Mouse (Mus musculus) forebrain, embryonic 15.5 days (tissue): ENCODE data around the gene Dcdc2a. TPM values are rescaled to one million over a fixed set of nuclear protein-coding genes. Genes with fewer than 3 reads are reported as not detected.
A peak's percentile ranks its signal among the peaks of the same experiment; 100 is the strongest.

Source experiments
- ATAC-seq: fragments of 200-750 bp; cut with Nextera tagmentation; replicated peaks from 2 replicates; pipeline ENCODE4 v1.8.0; 2017; ENCODE audit warnings: mild to moderate bottlenecking, moderate TSS enrichment, moderate library complexity
- H3K27ac ChIP-seq: fragments of 300-500 bp; sonication (generic); replicated peaks from 2 replicates; pipeline ENCODE4 v1.5.1; 2015; ENCODE audit warnings: mild to moderate bottlenecking, inconsistent platforms
- H3K27me3 ChIP-seq: fragments of 300-500 bp; sonication (generic); 2 replicates; pipeline ENCODE4 v1.6.1; 2015; ENCODE audit warnings: inconsistent platforms
- H3K36me3 ChIP-seq: fragments of 300-500 bp; sonication (generic); 2 replicates; pipeline ENCODE4 v1.6.1; 2015; ENCODE audit warnings: mild to moderate bottlenecking, inconsistent platforms
- H3K4me1 ChIP-seq: fragments of 300-500 bp; sonication (generic); 2 replicates; pipeline ENCODE4 v1.6.1; 2015; ENCODE audit warnings: inconsistent platforms
- H3K4me2 ChIP-seq: fragments of 300-500 bp; sonication (generic); replicated peaks from 2 replicates; pipeline ENCODE4 v1.6.1; 2015; ENCODE audit warnings: mild to moderate bottlenecking, inconsistent platforms
- H3K4me3 ChIP-seq: fragments of 300-500 bp; sonication (generic); 2 replicates; pipeline ENCODE4 v1.5.1; 2015; ENCODE audit warnings: mild to moderate bottlenecking, inconsistent platforms
- H3K9ac ChIP-seq: fragments of 300-500 bp; sonication (generic); replicated peaks from 2 replicates; pipeline ENCODE4 v1.6.1; 2015; ENCODE audit warnings: mild to moderate bottlenecking, inconsistent platforms
- H3K9me3 ChIP-seq: fragments of 300-500 bp; sonication (generic); 2 replicates; pipeline ENCODE4 v1.6.1; 2016; ENCODE audit warnings: inconsistent platforms
- WGBS: fragments of 180-500 bp; shearing (Covaris S2); methylation state at CpG from one replicate; pipeline ENCODE4 v1.1.7; 2015; ENCODE audit warnings: mixed read lengths; 5-methylcytosine and 5-hydroxymethylcytosine counted together
- polyA plus RNA-seq: library from polyadenylated mRNA; unstranded; fragments of >200 nt; fragmentation: Nextera tagmentation; extraction: Ambion mirVana; gene quantifications from 2 replicates; pipeline ENCODE4 v1.2.1, GENCODE M21; 2015

Dcdc2a gene
- polyA plus RNA-seq, 1 experiment from 2014 or later, result 1.8 TPM

GRCm38 (mm10) chr13:25144093-25144492, 88.3 kb downstream of the Dcdc2a start:
- H3K27me3 ChIP-seq, result no peaks in the 10 kb centered on the region
- no peak overlapping the region for H3K9ac ChIP-seq
- no peaks in the 10 kb centered on the region for H3K9me3 ChIP-seq
- H3K4me2 ChIP-seq, result no peak overlapping the region
- ATAC-seq, result no peak
- WGBS, result 75% methylated on average over 2 of the region's 2 CpGs
- no peak overlapping the region for H3K4me3 ChIP-seq
- no peak overlapping the region for H3K27ac ChIP-seq
- H3K4me1 ChIP-seq, result no peaks in the 10 kb centered on the region
- H3K36me3 ChIP-seq, result no peaks in the 10 kb centered on the region

GRCm38 (mm10) chr13:25146232-25146631, 90.4 kb downstream of the Dcdc2a start:
- Histone ChIP-seq H3K9me3 (no peaks in the 10 kb centered on the region), H3K9ac (no peak overlapping the region), H3K27ac (no peak overlapping the region), H3K4me2 (no peak overlapping the region), H3K4me3 (no peak overlapping the region), H3K27me3 (no peaks in the 10 kb centered on the region), H3K36me3 (no peaks in the 10 kb centered on the region), H3K4me1 (peaks cover 10% of the 10 kb centered on the region)
- no peak for ATAC-seq
- 70% methylated on average over 2 of the region's 2 CpGs for WGBS

GRCm38 (mm10) chr13:25150154-25150781, 94.5 kb downstream of the Dcdc2a start:
- Histone ChIP-seq H3K4me2 (0 out of 2 replicates have a peak overlapping the region, but pooled peaks have one; percentile 23), H3K9me3 (no peaks in the 10 kb centered on the region), H3K4me3 (no peak overlapping the region), H3K36me3 (no peaks in the 10 kb centered on the region), H3K27me3 (no peaks in the 10 kb centered on the region), H3K9ac (no peak overlapping the region), H3K4me1 (peaks cover 10% of the 10 kb centered on the region), H3K27ac (no peak overlapping the region)
- 20% methylated on average over 17 of the region's 17 CpGs for WGBS
- ATAC-seq, result peak; percentile 70

GRCm38 (mm10) chr13:25150861-25151260, 95.1 kb downstream of the Dcdc2a start:
- H3K36me3 ChIP-seq, result no peaks in the 10 kb centered on the region
- peaks cover 10% of the 10 kb centered on the region for H3K4me1 ChIP-seq

GRCm38 (mm10) chr13:25159917-25160316, 104.1 kb downstream of the Dcdc2a start:
- Histone ChIP-seq H3K27me3 (no peaks in the 10 kb centered on the region), H3K4me3 (no peak overlapping the region), H3K4me2 (no peak overlapping the region), H3K27ac (no peak overlapping the region), H3K9ac (no peak overlapping the region), H3K4me1 (peaks cover 12% of the 10 kb centered on the region), H3K9me3 (no peaks in the 10 kb centered on the region), H3K36me3 (no peaks in the 10 kb centered on the region)
- 70% methylated on average over 2 of the region's 2 CpGs for WGBS
- peak; percentile 57 for ATAC-seq

More at GRCm38 (mm10) chr13:25150861-25151260, 95.1 kb downstream of the Dcdc2a start:
- no peaks in the 10 kb centered on the region for H3K9me3 ChIP-seq
- no peaks in the 10 kb centered on the region for H3K27me3 ChIP-seq
- H3K4me2 ChIP-seq, result no peak overlapping the region
- no peak overlapping the region for H3K27ac ChIP-seq
- peak; percentile 63; the same call in 1 of the 2 replicates for ATAC-seq
- no peak overlapping the region for H3K4me3 ChIP-seq
- H3K9ac ChIP-seq, result no peak overlapping the region
- 10% methylated on average over 4 of the region's 4 CpGs for WGBS

GRCm38 (mm10) chr13:25160804-25161203, 105.0 kb downstream of the Dcdc2a start:
- WGBS, result 24% methylated on average over 2 of the region's 2 CpGs
- no peak overlapping the region for H3K27ac ChIP-seq
- ATAC-seq, result peak; percentile 58; the same call in 1 of the 2 replicates
- no peak overlapping the region for H3K4me3 ChIP-seq
- no peaks in the 10 kb centered on the region for H3K36me3 ChIP-seq
- peaks cover 12% of the 10 kb centered on the region for H3K4me1 ChIP-seq
- no peaks in the 10 kb centered on the region for H3K27me3 ChIP-seq
- H3K9ac ChIP-seq, result no peak overlapping the region
- no peaks in the 10 kb centered on the region for H3K9me3 ChIP-seq
- no peak overlapping the region for H3K4me2 ChIP-seq

GRCm38 (mm10) chr13:25162594-25162993, 106.8 kb downstream of the Dcdc2a start:
- 94% methylated on average over 3 of the region's 3 CpGs for WGBS
- Histone ChIP-seq H3K4me1 (peaks cover 12% of the 10 kb centered on the region), H3K9ac (no peak overlapping the region), H3K4me2 (no peak overlapping the region), H3K27ac (no peak overlapping the region), H3K27me3 (no peaks in the 10 kb centered on the region), H3K4me3 (no peak overlapping the region), H3K9me3 (no peaks in the 10 kb centered on the region), H3K36me3 (no peaks in the 10 kb centered on the region)
- ATAC-seq, result no peak

GRCm38 (mm10) chr13:25168891-25169290, 113.1 kb downstream of the Dcdc2a start:
- H3K4me1 ChIP-seq, result no peaks in the 10 kb centered on the region
- WGBS, result 86% methylated on average over 3 of the region's 3 CpGs

GRCm38 (mm10) chr13:25177835-25178234, 122.0 kb downstream of the Dcdc2a start:
- Histone ChIP-seq H3K4me1 (no peaks in the 10 kb centered on the region), H3K4me2 (no peak overlapping the region), H3K9me3 (no peaks in the 10 kb centered on the region), H3K36me3 (no peaks in the 10 kb centered on the region), H3K27me3 (no peaks in the 10 kb centered on the region), H3K4me3 (no peak overlapping the region), H3K27ac (no peak overlapping the region), H3K9ac (no peak overlapping the region)
- 90% methylated on average over 1 of the region's 1 CpGs for WGBS
- ATAC-seq, result no peak

More at GRCm38 (mm10) chr13:25168891-25169290, 113.1 kb downstream of the Dcdc2a start:
- ATAC-seq, result no peak
- Histone ChIP-seq H3K4me2 (no peak overlapping the region), H3K4me3 (no peak overlapping the region), H3K9me3 (no peaks in the 10 kb centered on the region), H3K36me3 (no peaks in the 10 kb centered on the region), H3K9ac (no peak overlapping the region), H3K27me3 (no peaks in the 10 kb centered on the region), H3K27ac (no peak overlapping the region)

- H3K27ac ChIP-seq, result no peak overlapping the region
- no peak for ATAC-seq
- H3K9me3 ChIP-seq, result no peaks in the 10 kb centered on the region
- H3K9ac ChIP-seq, result no peak overlapping the region
- H3K4me3 ChIP-seq, result no peak overlapping the region
- WGBS, result 73% methylated on average over 4 of the region's 4 CpGs
- no peaks in the 10 kb centered on the region for H3K36me3 ChIP-seq
- no peak overlapping the region for H3K4me2 ChIP-seq
- H3K4me1 ChIP-seq, result no peaks in the 10 kb centered on the region
- no peaks in the 10 kb centered on the region for H3K27me3 ChIP-seq
Measured at GRCm38 (mm10) chr13:25178236-25179001, 122.6 kb downstream of the Dcdc2a start.

GRCm38 (mm10) chr13:25186436-25187325, 130.9 kb downstream of the Dcdc2a start:
- Histone ChIP-seq H3K27me3 (no peaks in the 10 kb centered on the region), H3K4me3 (no peak overlapping the region), H3K4me1 (peaks cover 8% of the 10 kb centered on the region), H3K27ac (no peak overlapping the region; the same call in 1 of the 2 replicates), H3K4me2 (peak overlapping the region; percentile 32; the same call in 1 of the 2 replicates), H3K9me3 (no peaks in the 10 kb centered on the region), H3K9ac (no peak overlapping the region), H3K36me3 (no peaks in the 10 kb centered on the region)
- 0 out of 2 replicates have a peak, but pooled peaks have one; percentile 39 for ATAC-seq
- WGBS, result 21% methylated on average over 7 of the region's 7 CpGs
